Mouse (Mus musculus): ENCODE measurements at regions not wholly inside any gene's neighbourhood (a gene's known extent, or its start where the extent isn't known, plus 50 kb on each side); places are given as distances from the start of the nearest gene placed in this dataset.

Small RNA genes in the stretch of these regions (microRNA-seq; reads per million reads assigned to microRNA genes)
- 0 reads per million in 2 experiments for gene Mir6351
